Comparison of ENCODE assay signal across 21 mouse cellular contexts in the genomic region with DNA sequence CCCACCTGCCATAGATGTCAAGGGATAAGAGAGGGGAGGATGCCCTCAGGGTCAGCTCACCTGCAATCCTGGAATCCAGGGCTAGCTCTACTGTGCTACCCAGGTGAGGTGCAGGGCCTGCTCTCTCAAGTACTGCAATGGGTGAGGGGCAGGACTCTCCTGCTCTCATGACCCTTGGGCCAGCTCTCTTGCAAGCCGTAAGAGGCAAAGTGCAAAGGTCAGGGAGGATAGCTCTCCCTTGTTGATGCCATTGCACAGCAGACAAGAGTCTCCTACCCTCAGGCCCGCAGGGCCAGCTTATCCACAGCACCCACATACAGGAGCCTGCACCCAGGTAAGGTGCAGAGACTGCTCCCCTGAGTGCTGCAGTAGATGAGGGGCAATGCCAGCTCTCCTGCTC. TPM values are rescaled to one million over a fixed set of nuclear protein-coding genes. Genes with fewer than 3 reads are reported as not detected.
DNase-seq lines count a peak whose midpoint lies in the region; ATAC-seq and TF ChIP-seq lines count a peak whose summit lies in the region.
"Had no signal": no experiment of that assay in that cellular context is flagged by ENCODE, and none has a peak within 500 bp of the region (broad histone marks: within the 10 kb centered on the region; RNA-seq: fewer than 3 reads in every experiment).

No protein-coding gene starts in this region.

- H3K4me2 ChIP-seq in kidney, embryonic 14.5 days (replicated peaks; ENCODE audit: low read depth, low read length) = no peak overlapping the region
- H3K4me2 ChIP-seq in kidney, embryonic 16.5 days (replicated peaks; ENCODE audit: low read depth, low read length) = no peak overlapping the region
- no peak overlapping the region for H3K4me2 ChIP-seq in intestine, postnatal 0 days (replicated peaks; ENCODE audit: low read depth)
- no peak overlapping the region for H3K4me2 ChIP-seq in liver, postnatal 0 days (ENCODE audit: low read depth, low read length)
- H3K4me2 ChIP-seq: forebrain, embryonic 15.5 days; heart, embryonic 15.5 days; hindbrain, embryonic 13.5 days had no signal

- TF ChIP-seq EP300 in liver, postnatal 0 days (IDR thresholded peaks at IDR 0.05; ENCODE audit: low read depth) = no peak

- no peak overlapping the region for H3K27ac ChIP-seq in kidney, embryonic 14.5 days (ENCODE audit: low read depth, low read length)
- H3K27ac ChIP-seq in kidney, embryonic 16.5 days (ENCODE audit: low read length) = no peak overlapping the region
- no peak overlapping the region for H3K27ac ChIP-seq in intestine, postnatal 0 days (ENCODE audit: low read depth, low read length)
- no peak overlapping the region for H3K27ac ChIP-seq in liver, postnatal 0 days (ENCODE audit: low read depth)
- H3K27ac ChIP-seq: forebrain, embryonic 10.5 days; forebrain, embryonic 15.5 days; heart, embryonic 10.5 days; heart, embryonic 15.5 days; hindbrain, embryonic 13.5 days had no signal

- no peak overlapping the region for H3K4me3 ChIP-seq in kidney, embryonic 14.5 days (ENCODE audit: low read length)
- no peak overlapping the region for H3K4me3 ChIP-seq in kidney, embryonic 16.5 days (ENCODE audit: low read length)
- no peak overlapping the region for H3K4me3 ChIP-seq in intestine, postnatal 0 days (ENCODE audit: low read depth, low read length)
- H3K4me3 ChIP-seq in liver, postnatal 0 days (ENCODE audit: low read depth, low read length) = no peak overlapping the region
- H3K4me3 ChIP-seq: erythroblast, embryonic 14.5 days; forebrain, embryonic 10.5 days; forebrain, embryonic 15.5 days; heart, embryonic 10.5 days; heart, embryonic 15.5 days; hindbrain, embryonic 13.5 days had no signal

- no peak overlapping the region for H3K9ac ChIP-seq in kidney, embryonic 14.5 days (ENCODE audit: low read depth, low read length)
- no peak overlapping the region for H3K9ac ChIP-seq in kidney, embryonic 16.5 days (replicated peaks; ENCODE audit: low read length)
- no peak overlapping the region for H3K9ac ChIP-seq in intestine, postnatal 0 days (ENCODE audit: low read depth, low read length)
- H3K9ac ChIP-seq in liver, postnatal 0 days (replicated peaks) = no peak overlapping the region
- H3K9ac ChIP-seq: forebrain, embryonic 15.5 days; heart, embryonic 15.5 days; hindbrain, embryonic 13.5 days had no signal

- no peaks in the 10 kb centered on the region for H3K36me3 ChIP-seq in kidney, embryonic 14.5 days (ENCODE audit: control insufficient read depth, insufficient read depth, low read length)
- H3K36me3 ChIP-seq in kidney, embryonic 16.5 days (ENCODE audit: insufficient read depth, low read length) = no peaks in the 10 kb centered on the region
- H3K36me3 ChIP-seq in intestine, postnatal 0 days (ENCODE audit: control insufficient read depth, insufficient read depth) = no peaks in the 10 kb centered on the region
- no peaks in the 10 kb centered on the region for H3K36me3 ChIP-seq in liver, postnatal 0 days (replicated peaks; ENCODE audit: insufficient read depth, low read length)
- H3K36me3 ChIP-seq: forebrain, embryonic 10.5 days; forebrain, embryonic 15.5 days; heart, embryonic 10.5 days; heart, embryonic 15.5 days; hindbrain, embryonic 13.5 days had no signal

- DNase-seq in kidney, adult 11 months = peak; percentile 18
- no peak for DNase-seq in kidney, postnatal 4 days
- peak; percentile 22 to 33 for DNase-seq in kidney, postnatal 36 days
- DNase-seq in liver, postnatal 0 days = no peak
- DNase-seq: adrenal gland, adult 2 months; adrenal gland, postnatal 25 days; cerebellum, adult 18-20 months; cerebellum, adult 9-11 months; cerebellum, postnatal 36 days; gastrocnemius, postnatal 36 days; heart, adult 18-20 months; heart, postnatal 14 days had no signal

- H3K4me1 ChIP-seq in kidney, embryonic 14.5 days (ENCODE audit: control insufficient read depth, insufficient read depth, low read length) = no peaks in the 10 kb centered on the region
- no peaks in the 10 kb centered on the region for H3K4me1 ChIP-seq in kidney, embryonic 16.5 days (ENCODE audit: insufficient read depth, low read length)
- no peaks in the 10 kb centered on the region for H3K4me1 ChIP-seq in intestine, postnatal 0 days (replicated peaks; ENCODE audit: control insufficient read depth, insufficient read depth, low read length)
- no peaks in the 10 kb centered on the region for H3K4me1 ChIP-seq in liver, postnatal 0 days (ENCODE audit: insufficient read depth)
- H3K4me1 ChIP-seq: forebrain, embryonic 15.5 days; heart, embryonic 15.5 days; hindbrain, embryonic 13.5 days had no signal

- peaks cover under 1% of the 10 kb centered on the region; the same call in 1 of the 2 replicates for H3K9me3 ChIP-seq in kidney, embryonic 14.5 days (ENCODE audit: control insufficient read depth, low read length)
- H3K9me3 ChIP-seq in kidney, embryonic 16.5 days (ENCODE audit: low read length) = peaks cover 3% of the 10 kb centered on the region; the same call in 1 of the 2 replicates
- 0 out of 2 replicates have a peak, but pooled peaks cover 4% of the 10 kb centered on the region for H3K9me3 ChIP-seq in intestine, postnatal 0 days (ENCODE audit: control insufficient read depth)
- no peaks in the 10 kb centered on the region for H3K9me3 ChIP-seq in liver, postnatal 0 days (ENCODE audit: low read length)
- H3K9me3 ChIP-seq: forebrain, embryonic 15.5 days; heart, embryonic 10.5 days; heart, embryonic 15.5 days had no signal

- no peak for ATAC-seq in kidney, embryonic 14.5 days (ENCODE audit: low FRiP score, low TSS enrichment)
- peak; percentile 35; the same call in 1 of the 2 replicates for ATAC-seq in kidney, embryonic 16.5 days (ENCODE audit: low FRiP score, low TSS enrichment)
- peak; percentile 35 for ATAC-seq in intestine, postnatal 0 days
- ATAC-seq in liver, postnatal 0 days = no peak
- ATAC-seq: forebrain, embryonic 15.5 days had no signal

- no peak for TF ChIP-seq CTCF in intestine, postnatal 0 days (IDR thresholded peaks at IDR 0.05; ENCODE audit: low read depth)
- TF ChIP-seq CTCF in liver, postnatal 0 days (IDR thresholded peaks at IDR 0.05; ENCODE audit: low read depth) = no peak

- no peaks in the 10 kb centered on the region for H3K27me3 ChIP-seq in kidney, embryonic 14.5 days (ENCODE audit: control insufficient read depth, insufficient read depth, low read length)
- no peaks in the 10 kb centered on the region for H3K27me3 ChIP-seq in kidney, embryonic 16.5 days (ENCODE audit: insufficient read depth, low read length)
- H3K27me3 ChIP-seq in intestine, postnatal 0 days (replicated peaks; ENCODE audit: control insufficient read depth, insufficient read depth, low read length) = no peaks in the 10 kb centered on the region
- H3K27me3 ChIP-seq in liver, postnatal 0 days (ENCODE audit: insufficient read depth, low read length) = no peaks in the 10 kb centered on the region
- H3K27me3 ChIP-seq: forebrain, embryonic 15.5 days; heart, embryonic 15.5 days; hindbrain, embryonic 13.5 days had no signal

- 68% methylated on average over 2 of the region's 2 CpGs for WGBS in kidney, embryonic 14.5 days
- WGBS in kidney, embryonic 16.5 days = 72% methylated on average over 2 of the region's 2 CpGs
- 37% methylated on average over 2 of the region's 2 CpGs for WGBS in intestine, postnatal 0 days
- 61% methylated on average over 2 of the region's 2 CpGs for WGBS in liver, postnatal 0 days (ENCODE audit: insufficient replicate concordance)

RNA-seq across cellular contexts. Expression of gene Micu1, which starts 15.2 kb away (rescaled TPM):
- polyA plus RNA-seq in kidney, embryonic 14.5 days (2014; fragmentation: Nextera tagmentation; extraction: Ambion mirVana) = 57.0 and 83.3 TPM in 2 replicates
- polyA plus RNA-seq in kidney, embryonic 16.5 days (2015; fragmentation: Nextera tagmentation; extraction: Ambion mirVana) = 86.2 and 93.0 TPM in 2 replicates
- 57.8 and 59.2 TPM in 2 replicates for polyA plus RNA-seq in intestine, postnatal 0 days (2015; fragmentation: Nextera tagmentation; extraction: Ambion mirVana)
- polyA plus RNA-seq in liver, postnatal 0 days (2015; fragmentation: Nextera tagmentation; extraction: Ambion mirVana) = 24.8 and 26.4 TPM in 2 replicates

Comparison
In these comparisons a context has a peak if more than half of its experiments do, and no peak if none do; other contexts are left out.
1. DNase-seq: peak in kidney, adult 11 months (single experiment) and kidney, postnatal 36 days (2 of 2); none in kidney, postnatal 4 days (0 of 2) and liver, postnatal 0 days (single experiment).
2. ATAC-seq: peak in kidney, embryonic 16.5 days (single experiment) and intestine, postnatal 0 days (single experiment); none in kidney, embryonic 14.5 days (single experiment) and liver, postnatal 0 days (single experiment).